Mouse (Mus musculus) lung, adult 2 months (tissue): Measurements from ENCODE around the gene Cables2.
A peak's percentile ranks its signal among the peaks of the same experiment; 100 is the strongest.

ENCODE experiments used
- CTCF ChIP-seq: fragments of 200-500 bp; IDR thresholded peaks from 2 replicates; pipeline ENCODE4 v1.5.1; 2011; ENCODE audit warnings: mild to moderate bottlenecking, low read length, control low read depth; ENCODE audit not compliant: insufficient read depth
- POLR2A ChIP-seq: fragments of 200-500 bp; IDR thresholded peaks from 2 replicates; pipeline ENCODE4 v1.6.1; 2011; ENCODE audit warnings: low read depth, mild to moderate bottlenecking, control low read depth, low read length, borderline replicate concordance; ENCODE audit errors: extremely low read depth

DNA sequence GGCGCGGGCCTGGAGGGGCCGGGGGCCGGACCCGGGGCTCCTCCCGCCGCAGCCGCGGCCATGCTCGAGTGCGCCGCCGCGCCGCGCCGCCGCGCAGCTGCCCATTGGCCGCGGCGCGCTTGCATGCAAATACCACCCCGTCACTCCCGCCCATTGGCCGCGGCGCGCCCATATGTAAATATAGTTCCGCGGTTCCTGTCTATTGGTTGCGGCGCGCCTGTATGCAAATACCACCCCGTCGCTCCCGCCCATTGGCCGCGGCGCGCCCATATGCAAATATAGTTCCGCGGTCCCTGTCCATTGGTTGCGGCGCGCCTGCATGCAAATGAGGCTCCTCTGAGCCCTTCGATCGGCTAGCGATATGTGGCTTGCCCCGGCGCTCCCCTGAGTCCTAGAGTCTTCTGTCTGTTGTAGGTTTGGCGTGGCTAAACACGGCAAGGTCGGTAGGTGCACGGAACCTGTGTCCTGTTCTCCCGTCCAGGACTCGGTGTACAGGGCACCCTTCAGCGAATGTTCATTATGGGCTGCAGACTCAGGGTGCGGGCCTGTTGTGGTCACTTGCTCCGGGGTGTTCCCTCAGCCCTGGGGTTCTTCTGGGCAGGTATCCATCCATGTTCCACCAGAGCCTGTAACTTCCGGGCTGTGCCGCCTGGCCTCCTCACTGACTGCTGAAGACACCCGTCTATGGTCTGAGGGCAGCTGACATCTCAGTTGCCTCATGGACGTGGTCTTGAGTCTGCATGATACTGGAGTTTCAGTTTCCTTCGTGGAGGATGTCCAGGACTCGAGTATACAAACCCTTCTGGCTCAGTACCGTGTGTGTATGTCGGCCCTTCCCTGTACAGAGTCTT, at the start of gene Cables2:
- TF ChIP-seq POLR2A (peak; percentile 17; the same call in 1 of the 2 replicates), CTCF (no peak)
